Mouse (Mus musculus) heart, adult 2 months (tissue): ENCODE results near the gene Reg4.

Experiments used
- CTCF ChIP-seq: fragments of 200-600 bp; IDR thresholded peaks from 2 replicates; pipeline ENCODE4 v1.8.1; 2022; ENCODE audit warnings: antibody characterized with exemption, mild to moderate bottlenecking, moderate library complexity
- EP300 ChIP-seq: fragments of 200-500 bp; IDR thresholded peaks from 2 replicates; pipeline ENCODE4 v1.6.1; 2011; ENCODE audit warnings: low read depth, low read length, control low read depth; ENCODE audit not compliant: insufficient read depth

DNA sequence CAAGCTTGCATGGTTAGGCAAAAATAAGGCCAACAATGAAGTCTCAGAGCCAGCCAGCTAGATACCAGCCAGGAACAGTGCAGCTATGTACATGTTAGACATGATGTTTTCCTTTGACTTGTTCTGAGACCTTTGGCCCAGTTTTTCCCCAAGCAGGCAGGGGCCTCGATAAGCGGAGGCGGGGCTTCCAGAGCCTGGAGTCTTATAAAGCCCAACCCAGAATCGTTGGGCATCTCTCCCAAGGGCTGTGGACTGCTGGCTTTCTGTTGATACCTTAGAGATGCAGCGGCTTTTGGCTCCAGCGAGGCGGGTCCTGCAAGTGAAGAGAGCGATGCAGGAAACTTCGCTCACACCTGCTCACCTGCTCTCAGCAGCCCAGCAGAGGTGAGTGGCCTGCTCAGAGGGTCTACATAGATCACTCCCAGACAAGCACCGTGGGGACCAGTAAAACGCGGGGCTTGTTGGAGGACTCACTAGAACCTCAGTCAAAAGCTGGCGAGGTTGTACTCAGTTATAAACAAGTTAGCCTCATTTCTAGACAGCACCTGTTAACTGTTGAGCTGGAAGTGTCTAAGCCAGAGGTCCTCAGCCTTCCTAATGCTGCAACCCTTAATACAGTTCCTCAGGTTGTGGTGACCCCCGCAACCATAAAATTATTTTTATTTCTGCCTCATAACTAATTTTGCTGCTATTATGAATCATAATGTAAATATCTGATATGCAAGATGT lies 58.4 kb downstream of the Reg4 start, which contains the start of gene Hmgcs2:
- TF ChIP-seq EP300 (no peak), CTCF (no peak)
